8 mouse cellular contexts compared by ENCODE assay signal in the genomic region with DNA sequence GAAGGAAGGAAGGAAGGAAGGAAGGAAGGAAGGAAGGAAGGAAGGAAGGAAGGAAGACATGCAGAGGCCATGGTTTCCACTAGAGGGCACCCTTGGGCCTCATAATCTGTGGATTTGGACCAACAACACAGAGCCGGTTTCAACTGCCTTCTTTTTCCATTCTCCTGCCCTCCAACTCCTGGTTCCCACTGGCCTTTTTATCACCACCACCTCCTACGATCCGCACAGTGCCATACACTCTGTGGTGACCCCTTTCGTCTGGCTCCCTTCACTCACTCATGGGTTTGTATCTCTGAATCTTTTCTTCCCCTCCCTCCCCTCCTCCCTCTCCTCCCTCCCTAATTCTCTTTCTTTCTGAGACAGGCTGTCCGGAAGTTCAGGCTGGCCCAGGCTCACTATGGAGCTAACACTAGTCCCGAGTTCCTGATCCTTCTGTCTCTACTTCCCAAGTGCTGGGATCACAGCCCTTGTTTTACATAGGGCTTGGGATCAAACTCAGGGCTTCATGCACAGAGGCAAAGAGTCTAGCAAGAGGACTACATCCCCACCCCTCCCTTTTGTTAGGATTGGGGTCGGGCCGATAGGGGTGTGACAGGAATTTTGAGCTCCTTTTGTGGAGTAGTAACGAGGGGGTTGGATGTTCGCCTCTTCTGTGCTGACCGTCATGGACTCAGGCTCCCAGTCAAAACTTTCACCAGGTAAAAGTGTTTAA. TPM values are rescaled to one million over a fixed set of nuclear protein-coding genes. Genes with fewer than 3 reads are reported as not detected.
DNase-seq lines count a peak whose midpoint lies in the region; ATAC-seq and TF ChIP-seq lines count a peak whose summit lies in the region.
"Had no signal": no experiment of that assay in that cellular context is flagged by ENCODE, and none has a peak within 500 bp of the region (broad histone marks: within the 10 kb centered on the region; RNA-seq: fewer than 3 reads in every experiment).

No protein-coding gene starts in this region.

- peak; percentile 62; the same call in 1 of the 2 replicates for ATAC-seq in forebrain, embryonic 13.5 days
- ATAC-seq in limb, embryonic 14.5 days (ENCODE audit: low FRiP score, low read depth) = no peak

- no peak for TF ChIP-seq POLR2A in thymus, adult 2 months (IDR thresholded peaks at IDR 0.05; ENCODE audit: control insufficient read depth, extremely low read depth, insufficient read depth, low read length, poor library complexity)
- TF ChIP-seq POLR2A in bone marrow macrophage, adult 2 months (IDR thresholded peaks at IDR 0.05; ENCODE audit: borderline replicate concordance, low read depth, low read length) = no peak
- no peak for TF ChIP-seq POLR2A in limb, embryonic 14.5 days (IDR thresholded peaks at IDR 0.05; ENCODE audit: borderline replicate concordance, extremely low read depth, insufficient read depth, insufficient read length)

- no peaks in the 10 kb centered on the region for H3K9me3 ChIP-seq in forebrain, embryonic 13.5 days (replicated peaks)
- H3K9me3 ChIP-seq in limb, embryonic 14.5 days (ENCODE audit: control insufficient read depth, low read length) = no peaks in the 10 kb centered on the region
- H3K9me3 ChIP-seq: stomach, embryonic 15.5 days had no signal

- peak overlapping the region; percentile 4; the same call in 1 of the 2 replicates for H3K4me2 ChIP-seq in forebrain, embryonic 13.5 days
- H3K4me2 ChIP-seq in limb, embryonic 14.5 days (replicated peaks; ENCODE audit: low read depth, low read length, severe bottlenecking) = no peak overlapping the region
- H3K4me2 ChIP-seq: stomach, embryonic 15.5 days had no signal

- no peaks in the 10 kb centered on the region for H3K4me1 ChIP-seq in thymus, adult 2 months (replicated peaks; ENCODE audit: control insufficient read depth, insufficient read depth, low read length)
- H3K4me1 ChIP-seq in bone marrow macrophage, adult 2 months (ENCODE audit: control insufficient read depth, insufficient read depth, low read length) = peaks cover 2% of the 10 kb centered on the region; the same call in 1 of the 2 replicates
- H3K4me1 ChIP-seq in forebrain, embryonic 13.5 days = peaks cover 19% of the 10 kb centered on the region
- no peaks in the 10 kb centered on the region for H3K4me1 ChIP-seq in limb, embryonic 14.5 days (ENCODE audit: control insufficient read depth, insufficient read depth, low read length)
- H3K4me1 ChIP-seq: stomach, embryonic 15.5 days had no signal

- H3K27me3 ChIP-seq in thymus, adult 2 months (ENCODE audit: control insufficient read depth, insufficient read depth, low read length) = no peaks in the 10 kb centered on the region
- H3K27me3 ChIP-seq in forebrain, embryonic 13.5 days = no peaks in the 10 kb centered on the region
- no peaks in the 10 kb centered on the region for H3K27me3 ChIP-seq in limb, embryonic 14.5 days (ENCODE audit: control insufficient read depth, insufficient read depth, low read length)
- H3K27me3 ChIP-seq: stomach, embryonic 15.5 days had no signal

- no peak overlapping the region for H3K9ac ChIP-seq in forebrain, embryonic 13.5 days
- no peak overlapping the region for H3K9ac ChIP-seq in limb, embryonic 14.5 days (ENCODE audit: low read depth, low read length, severe bottlenecking)
- H3K9ac ChIP-seq: stomach, embryonic 15.5 days had no signal

- H3K4me3 ChIP-seq in thymus, adult 2 months (ENCODE audit: control insufficient read depth, insufficient read depth, low read length) = no peak overlapping the region
- no peak overlapping the region for H3K4me3 ChIP-seq in bone marrow macrophage, adult 2 months (ENCODE audit: insufficient read depth, low read length)
- no peak overlapping the region for H3K4me3 ChIP-seq in forebrain, embryonic 13.5 days
- no peak overlapping the region for H3K4me3 ChIP-seq in limb, embryonic 14.5 days (replicated peaks; ENCODE audit: low read length)
- H3K4me3 ChIP-seq: stomach, embryonic 15.5 days had no signal

- WGBS in thymus, adult 2 months = 81% methylated on average over 11 of the region's 11 CpGs
- WGBS in forebrain, embryonic 13.5 days = 16% methylated on average over 11 of the region's 11 CpGs
- WGBS in limb, embryonic 14.5 days = 40% methylated on average over 11 of the region's 11 CpGs

- no peak overlapping the region for H3K27ac ChIP-seq in thymus, adult 2 months (ENCODE audit: control insufficient read depth, insufficient read depth, low read length)
- H3K27ac ChIP-seq in bone marrow macrophage, adult 2 months (ENCODE audit: insufficient read depth, low read depth, low read length) = no peak overlapping the region
- no peak overlapping the region for H3K27ac ChIP-seq in forebrain, embryonic 13.5 days
- H3K27ac ChIP-seq in limb, embryonic 14.5 days (replicated peaks; ENCODE audit: low read depth, low read length) = no peak overlapping the region
- H3K27ac ChIP-seq: stomach, embryonic 15.5 days had no signal

- no peak for TF ChIP-seq CTCF in thymus, adult 2 months (IDR thresholded peaks at IDR 0.05; ENCODE audit: borderline replicate concordance, control insufficient read depth, extremely low read depth, insufficient read depth, low read length, poor library complexity)
- peak; percentile 43; the same call in 1 of the 2 replicates for TF ChIP-seq CTCF in bone marrow macrophage, adult 2 months (IDR thresholded peaks at IDR 0.05; ENCODE audit: low read depth, low read length)

- DNase-seq in thymus, adult 2 months = peak; percentile 15
- DNase-seq in thymus, adult 18-20 months = no peak
- peak; percentile 26 for DNase-seq in induced T-regulatory cell, adult 2 months (ENCODE audit: low read depth)
- DNase-seq in limb, embryonic 14.5 days (ENCODE audit: low spot score) = peak; percentile 79
- DNase-seq in retina, embryonic 14.5 days (ENCODE audit: low spot score) = peak; percentile 86

- no peaks in the 10 kb centered on the region for H3K36me3 ChIP-seq in thymus, adult 2 months (ENCODE audit: control insufficient read depth, insufficient read depth, low read length)
- H3K36me3 ChIP-seq in forebrain, embryonic 13.5 days (ENCODE audit: poor library complexity, severe bottlenecking) = no peaks in the 10 kb centered on the region
- no peaks in the 10 kb centered on the region for H3K36me3 ChIP-seq in limb, embryonic 14.5 days (ENCODE audit: control insufficient read depth, insufficient read depth, low read length)
- H3K36me3 ChIP-seq: stomach, embryonic 15.5 days had no signal

RNA-seq across cellular contexts. Expression of a gene that starts 9.9 kb away (rescaled TPM):
- 1.9 TPM in 2 replicates for polyA plus RNA-seq in thymus, adult 2 months (2012; rRNA removed)
- not detected in 2 replicates for polyA plus RNA-seq in bone marrow macrophage, adult 2 months (2012; ENCODE audit: insufficient read depth, insufficient read length, missing spikeins)
- polyA plus RNA-seq in forebrain, embryonic 13.5 days (2015; fragmentation: Nextera tagmentation; extraction: Ambion mirVana) = 1.8 and 3.7 TPM in 2 replicates
- polyA plus RNA-seq in limb, embryonic 14.5 days (2012; rRNA removed) = 1.6 and 1.7 TPM in 2 replicates
- polyA plus RNA-seq in limb, embryonic 14.5 days (2014; fragmentation: Nextera tagmentation; extraction: Ambion mirVana) = 0.55 and 0.86 TPM in 2 replicates

RNA-seq across cellular contexts. Expression of a gene that starts 28.1 kb away (rescaled TPM):
- 0.59 and 0.71 TPM in 2 replicates for polyA plus RNA-seq in thymus, adult 2 months (2012; rRNA removed)
- polyA plus RNA-seq in bone marrow macrophage, adult 2 months (2012; ENCODE audit: insufficient read depth, insufficient read length, missing spikeins) = 2.5 and 3.0 TPM in 2 replicates
- polyA plus RNA-seq in forebrain, embryonic 13.5 days (2015; fragmentation: Nextera tagmentation; extraction: Ambion mirVana) = 0.36 and 1.3 TPM in 2 replicates
- polyA plus RNA-seq in limb, embryonic 14.5 days (2012; rRNA removed) = 0.93 and 1.1 TPM in 2 replicates
- 0.17 and 0.39 TPM in 2 replicates for polyA plus RNA-seq in limb, embryonic 14.5 days (2014; fragmentation: Nextera tagmentation; extraction: Ambion mirVana)

RNA-seq across cellular contexts. Expression of a gene that starts 58.7 kb away (rescaled TPM):
- polyA plus RNA-seq in thymus, adult 2 months (2012; rRNA removed) = 0.53 and 1.1 TPM in 2 replicates
- polyA plus RNA-seq in bone marrow macrophage, adult 2 months (2012; ENCODE audit: insufficient read depth, insufficient read length, missing spikeins) = not detected in 2 replicates
- polyA plus RNA-seq in forebrain, embryonic 13.5 days (2015; fragmentation: Nextera tagmentation; extraction: Ambion mirVana) = 25.8 and 27.1 TPM in 2 replicates
- 2.7 and 3.2 TPM in 2 replicates for polyA plus RNA-seq in limb, embryonic 14.5 days (2012; rRNA removed)
- polyA plus RNA-seq in limb, embryonic 14.5 days (2014; fragmentation: Nextera tagmentation; extraction: Ambion mirVana) = 1.00 and 1.4 TPM in 2 replicates

Comparison
In these comparisons a context has a peak if more than half of its experiments do, and no peak if none do; other contexts are left out.
1. DNase-seq: peak in thymus, adult 2 months (single experiment), induced T-regulatory cell, adult 2 months (single experiment), limb, embryonic 14.5 days (single experiment) and retina, embryonic 14.5 days (single experiment); none in thymus, adult 18-20 months (0 of 2).